ENCODE assay signal across 20 mouse cellular contexts in the genomic region with DNA sequence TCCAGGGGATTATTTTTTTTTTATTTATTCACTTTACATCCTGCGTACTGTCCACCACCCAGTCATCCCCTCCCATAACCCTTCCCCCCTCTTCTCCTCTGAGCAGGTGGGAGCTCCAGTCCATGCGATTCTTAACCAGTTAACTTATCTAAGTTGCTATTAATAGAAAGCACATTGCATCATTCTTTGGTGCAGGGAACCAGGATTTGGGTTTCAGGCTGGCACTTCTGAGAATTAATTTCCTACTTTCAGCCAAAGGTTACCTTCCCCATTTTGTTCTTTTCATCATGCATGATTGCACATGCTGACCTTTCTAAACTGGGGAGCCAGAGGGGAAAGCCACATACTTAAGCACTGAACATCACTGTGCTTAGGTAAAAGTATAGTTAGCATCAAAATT. TPM values are rescaled to one million over a fixed set of nuclear protein-coding genes. Genes with fewer than 3 reads are reported as not detected.
"Had no signal": no experiment of that assay in that cellular context is flagged by ENCODE, and none has a peak within 500 bp of the region (broad histone marks: within the 10 kb centered on the region; RNA-seq: fewer than 3 reads in every experiment).

No protein-coding gene starts in this region.

- H3K4me3 ChIP-seq: limb, embryonic 12.5 days; liver, embryonic 13.5 days; lung, embryonic 15.5 days; megakaryocyte, embryonic 14.5 days; midbrain, embryonic 12.5 days; myocyte; neural tube, embryonic 15.5 days had no signal

- H3K4me1 ChIP-seq: limb, embryonic 12.5 days; lung, embryonic 15.5 days; midbrain, embryonic 12.5 days; neural tube, embryonic 15.5 days had no signal

- H3K4me2 ChIP-seq: limb, embryonic 12.5 days; liver, embryonic 13.5 days; lung, embryonic 15.5 days; midbrain, embryonic 12.5 days; neural tube, embryonic 15.5 days had no signal

- H3K9ac ChIP-seq: limb, embryonic 12.5 days; liver, embryonic 13.5 days; liver, postnatal 0 days; lung, embryonic 15.5 days; midbrain, embryonic 12.5 days; neural tube, embryonic 15.5 days had no signal

- ATAC-seq: intestine, postnatal 0 days; liver, postnatal 0 days had no signal

- H3K27ac ChIP-seq: limb, embryonic 12.5 days; liver, embryonic 13.5 days; lung, embryonic 15.5 days; midbrain, embryonic 12.5 days; neural tube, embryonic 15.5 days had no signal

- DNase-seq: kidney, postnatal 14 days; layer of hippocampus, adult 9-11 months; liver; liver, embryonic 13.5 days; liver, postnatal 0 days; thymus, adult 18-20 months; thymus, postnatal 14 days had no signal

- H3K36me3 ChIP-seq: limb, embryonic 12.5 days; liver, embryonic 13.5 days; lung, embryonic 15.5 days; midbrain, embryonic 12.5 days; neural tube, embryonic 15.5 days had no signal

- H3K9me3 ChIP-seq: limb, embryonic 12.5 days; liver, embryonic 13.5 days; lung, embryonic 15.5 days; megakaryocyte, embryonic 14.5 days; midbrain, embryonic 12.5 days; neural tube, embryonic 15.5 days had no signal

- H3K27me3 ChIP-seq: limb, embryonic 12.5 days; liver, embryonic 13.5 days; lung, embryonic 15.5 days; megakaryocyte, embryonic 14.5 days; midbrain, embryonic 12.5 days; neural tube, embryonic 15.5 days had no signal

RNA-seq across cellular contexts. Expression of a gene that starts 40.3 kb away (rescaled TPM):
- total RNA-seq: layer of hippocampus, adult 18-20 months; left cerebral cortex, postnatal 36 days; midbrain, postnatal 0 days had no signal
- polyA plus RNA-seq: intestine, postnatal 0 days; kidney, embryonic 14.5 days; limb, embryonic 12.5 days; liver, embryonic 13.5 days; liver, postnatal 0 days; lung, embryonic 15.5 days; midbrain, embryonic 12.5 days; midbrain, postnatal 0 days; myocyte; neural tube, embryonic 11.5 days; neural tube, embryonic 15.5 days; stomach, embryonic 14.5 days had no signal
